14 mouse cellular contexts compared by ENCODE assay signal in genomic region chr11:120256108-120256507, GRCm38 (mm10). TPM values are rescaled to one million over a fixed set of nuclear protein-coding genes. Genes with fewer than 3 reads are reported as not detected.
DNase-seq lines count a peak whose midpoint lies in the region; ATAC-seq lines count a peak whose summit lies in the region.
"Had no signal": no experiment of that assay in that cellular context is flagged by ENCODE, and none has a peak within 500 bp of the region (broad histone marks: within the 10 kb centered on the region; RNA-seq: fewer than 3 reads in every experiment).

No protein-coding gene starts in this region.

- H3K36me3 ChIP-seq in hindbrain, embryonic 12.5 days: 0 out of 2 replicates have a peak, but pooled peaks cover 10% of the 10 kb centered on the region
- H3K36me3 ChIP-seq in hindbrain, embryonic 14.5 days (replicated peaks; ENCODE audit: control insufficient read depth, insufficient read depth): no peaks in the 10 kb centered on the region
- peaks cover 13% of the 10 kb centered on the region; the same call in 1 of the 2 replicates for H3K36me3 ChIP-seq in neural tube, embryonic 12.5 days
- peaks cover 24% of the 10 kb centered on the region for H3K36me3 ChIP-seq in midbrain, embryonic 14.5 days (ENCODE audit: control insufficient read depth, insufficient read depth, low read length)
- H3K36me3 ChIP-seq: hindbrain, embryonic 15.5 days; liver, embryonic 15.5 days had no signal

- no peak overlapping the region for H3K4me3 ChIP-seq in hindbrain, embryonic 12.5 days
- no peak overlapping the region for H3K4me3 ChIP-seq in hindbrain, embryonic 14.5 days (replicated peaks; ENCODE audit: low read length)
- H3K4me3 ChIP-seq in neural tube, embryonic 12.5 days: no peak overlapping the region
- no peak overlapping the region for H3K4me3 ChIP-seq in midbrain, embryonic 14.5 days (replicated peaks; ENCODE audit: low read depth, low read length)
- H3K4me3 ChIP-seq: embryonic facial prominence, embryonic 12.5 days; hindbrain, embryonic 15.5 days; liver, embryonic 15.5 days had no signal

- no peaks in the 10 kb centered on the region for H3K27me3 ChIP-seq in hindbrain, embryonic 12.5 days
- H3K27me3 ChIP-seq in hindbrain, embryonic 14.5 days (ENCODE audit: control insufficient read depth, insufficient read depth, low read length): no peaks in the 10 kb centered on the region
- H3K27me3 ChIP-seq in neural tube, embryonic 12.5 days (replicated peaks): no peaks in the 10 kb centered on the region
- no peaks in the 10 kb centered on the region for H3K27me3 ChIP-seq in midbrain, embryonic 14.5 days (ENCODE audit: control insufficient read depth, insufficient read depth, low read length)
- H3K27me3 ChIP-seq: embryonic facial prominence, embryonic 12.5 days; hindbrain, embryonic 15.5 days; liver, embryonic 15.5 days had no signal

- no peak overlapping the region for H3K4me2 ChIP-seq in hindbrain, embryonic 12.5 days (replicated peaks)
- no peak overlapping the region for H3K4me2 ChIP-seq in hindbrain, embryonic 14.5 days (replicated peaks)
- H3K4me2 ChIP-seq in neural tube, embryonic 12.5 days (replicated peaks): 0 out of 2 replicates have a peak overlapping the region, but pooled peaks have one; percentile 16
- no peak overlapping the region for H3K4me2 ChIP-seq in midbrain, embryonic 14.5 days (ENCODE audit: low read length)
- H3K4me2 ChIP-seq: embryonic facial prominence, embryonic 12.5 days; hindbrain, embryonic 15.5 days; liver, embryonic 15.5 days had no signal

- 60% methylated on average over 5 of the region's 5 CpGs for WGBS in hindbrain, embryonic 12.5 days
- WGBS in hindbrain, embryonic 14.5 days: 58% methylated on average over 5 of the region's 5 CpGs
- WGBS in neural tube, embryonic 12.5 days: 71% methylated on average over 5 of the region's 5 CpGs
- 67% methylated on average over 5 of the region's 5 CpGs for WGBS in midbrain, embryonic 14.5 days

- H3K4me1 ChIP-seq in hindbrain, embryonic 12.5 days: peaks cover 93% of the 10 kb centered on the region
- H3K4me1 ChIP-seq in hindbrain, embryonic 14.5 days (replicated peaks; ENCODE audit: control insufficient read depth, insufficient read depth, low read length): peaks cover 78% of the 10 kb centered on the region
- H3K4me1 ChIP-seq in neural tube, embryonic 12.5 days: peaks cover 98% of the 10 kb centered on the region
- H3K4me1 ChIP-seq in midbrain, embryonic 14.5 days (ENCODE audit: control insufficient read depth, insufficient read depth, low read length): peaks cover 80% of the 10 kb centered on the region

- DNase-seq in cerebellum, postnatal 14 days: peak; percentile 40 to 54
- DNase-seq in cerebellum, postnatal 36 days: no peak
- no peak for DNase-seq in hindbrain, embryonic 14.5 days (ENCODE audit: low spot score)
- DNase-seq in neural tube, embryonic 10.5 days (ENCODE audit: extremely low spot score, low spot score): no peak
- DNase-seq in midbrain, embryonic 14.5 days: no peak
- no peak for DNase-seq in ovary, postnatal 14 days (ENCODE audit: low spot score)
- DNase-seq: right cerebral cortex, postnatal 14 days; thymus, adult 2 months had no signal

- H3K9me3 ChIP-seq in hindbrain, embryonic 12.5 days (replicated peaks): no peaks in the 10 kb centered on the region
- H3K9me3 ChIP-seq in hindbrain, embryonic 14.5 days (ENCODE audit: control insufficient read depth, low read length): no peaks in the 10 kb centered on the region
- H3K9me3 ChIP-seq in neural tube, embryonic 12.5 days: no peaks in the 10 kb centered on the region
- H3K9me3 ChIP-seq in midbrain, embryonic 14.5 days (ENCODE audit: control insufficient read depth, low read length): no peaks in the 10 kb centered on the region
- H3K9me3 ChIP-seq: embryonic facial prominence, embryonic 12.5 days; hindbrain, embryonic 15.5 days; liver, embryonic 15.5 days had no signal

- peak overlapping the region; percentile 5; the same call in 1 of the 2 replicates for H3K27ac ChIP-seq in hindbrain, embryonic 12.5 days
- no peak overlapping the region for H3K27ac ChIP-seq in hindbrain, embryonic 14.5 days
- no peak overlapping the region for H3K27ac ChIP-seq in neural tube, embryonic 12.5 days
- H3K27ac ChIP-seq in midbrain, embryonic 14.5 days (replicated peaks; ENCODE audit: low read depth, low read length): 0 out of 2 replicates have a peak overlapping the region, but pooled peaks have one; percentile 20
- H3K27ac ChIP-seq: embryonic facial prominence, embryonic 12.5 days; kidney, postnatal 0 days; liver, embryonic 15.5 days had no signal

- ATAC-seq in hindbrain, embryonic 12.5 days (ENCODE audit: low FRiP score): no peak
- ATAC-seq in hindbrain, embryonic 14.5 days (ENCODE audit: low FRiP score): no peak
- no peak for ATAC-seq in neural tube, embryonic 12.5 days (ENCODE audit: low FRiP score, low read depth)
- ATAC-seq in midbrain, embryonic 14.5 days (ENCODE audit: low FRiP score, low TSS enrichment): no peak

- peak overlapping the region; percentile 19; the same call in 1 of the 2 replicates for H3K9ac ChIP-seq in hindbrain, embryonic 12.5 days
- H3K9ac ChIP-seq in hindbrain, embryonic 14.5 days: no peak overlapping the region
- H3K9ac ChIP-seq in neural tube, embryonic 12.5 days: no peak overlapping the region
- H3K9ac ChIP-seq in midbrain, embryonic 14.5 days (replicated peaks; ENCODE audit: low read length): no peak overlapping the region
- H3K9ac ChIP-seq: embryonic facial prominence, embryonic 12.5 days; hindbrain, embryonic 15.5 days; liver, embryonic 15.5 days had no signal

RNA-seq across cellular contexts. Expression of gene Bahcc1, which starts 23.4 kb away (rescaled TPM):
- polyA plus RNA-seq in hindbrain, embryonic 12.5 days (2016; fragmentation: Nextera tagmentation; extraction: Ambion mirVana): 21.9 and 23.8 TPM in 2 replicates
- polyA plus RNA-seq in hindbrain, embryonic 14.5 days (2014; fragmentation: Nextera tagmentation; extraction: Ambion mirVana): 15.9 and 16.3 TPM in 2 replicates
- 21.6 and 22.8 TPM in 2 replicates for polyA plus RNA-seq in neural tube, embryonic 12.5 days (2016; fragmentation: Nextera tagmentation; extraction: Ambion mirVana)
- 20.0 and 25.9 TPM in 2 replicates for polyA plus RNA-seq in midbrain, embryonic 14.5 days (2014; fragmentation: Nextera tagmentation; extraction: Ambion mirVana)

Comparison
In these comparisons a context has a peak if more than half of its experiments do, and no peak if none do; other contexts are left out.
1. DNase-seq: peak in cerebellum, postnatal 14 days (2 of 2); none in cerebellum, postnatal 36 days (0 of 2), hindbrain, embryonic 14.5 days (single experiment), neural tube, embryonic 10.5 days (single experiment), midbrain, embryonic 14.5 days (single experiment) and ovary, postnatal 14 days (single experiment).
2. H3K27ac ChIP-seq: peak in hindbrain, embryonic 12.5 days (single experiment) and midbrain, embryonic 14.5 days (single experiment); none in hindbrain, embryonic 14.5 days (single experiment) and neural tube, embryonic 12.5 days (single experiment).